Comparison of ENCODE assay signal across 11 mouse cellular contexts in the genomic region with DNA sequence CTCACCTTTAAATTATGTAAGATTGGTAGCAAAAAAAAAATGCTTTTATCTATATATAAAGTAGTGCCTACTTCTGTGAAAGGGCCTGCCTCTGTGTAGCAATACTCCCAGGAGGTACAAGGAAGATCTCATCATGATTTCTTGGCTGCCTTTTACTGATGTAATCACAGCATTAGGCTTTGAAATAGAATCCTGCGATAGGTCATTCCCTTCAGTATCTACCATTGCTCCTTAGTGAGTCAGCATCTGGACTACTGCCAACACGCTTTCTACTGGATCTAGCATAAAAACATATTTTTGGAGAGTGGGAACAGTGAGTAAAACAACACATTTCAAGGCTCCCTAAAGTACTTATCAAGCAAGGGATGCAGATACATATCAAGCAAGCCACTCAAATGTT. TPM values are rescaled to one million over a fixed set of nuclear protein-coding genes. Genes with fewer than 3 reads are reported as not detected.
DNase-seq lines count a peak whose midpoint lies in the region; ATAC-seq lines count a peak whose summit lies in the region.
"Had no signal": no experiment of that assay in that cellular context is flagged by ENCODE, and none has a peak within 500 bp of the region (broad histone marks: within the 10 kb centered on the region; RNA-seq: fewer than 3 reads in every experiment).

No protein-coding gene starts in this region.

- H3K9me3 ChIP-seq in kidney, embryonic 15.5 days (replicated peaks) = no peaks in the 10 kb centered on the region
- no peaks in the 10 kb centered on the region for H3K9me3 ChIP-seq in hindbrain, embryonic 11.5 days (ENCODE audit: control insufficient read depth, low read length)
- H3K9me3 ChIP-seq: heart, embryonic 13.5 days; midbrain, embryonic 12.5 days had no signal

- no peak overlapping the region for H3K4me3 ChIP-seq in kidney, embryonic 15.5 days (replicated peaks)
- no peak overlapping the region for H3K4me3 ChIP-seq in hindbrain, embryonic 11.5 days (ENCODE audit: low read depth, low read length)
- H3K4me3 ChIP-seq: heart, embryonic 13.5 days; midbrain, embryonic 12.5 days had no signal

- H3K4me2 ChIP-seq in kidney, embryonic 15.5 days = no peak overlapping the region
- no peak overlapping the region for H3K4me2 ChIP-seq in hindbrain, embryonic 11.5 days (replicated peaks; ENCODE audit: low read depth, low read length)
- H3K4me2 ChIP-seq: heart, embryonic 13.5 days; midbrain, embryonic 12.5 days had no signal

- no peaks in the 10 kb centered on the region for H3K27me3 ChIP-seq in kidney, embryonic 15.5 days
- H3K27me3 ChIP-seq in hindbrain, embryonic 11.5 days (ENCODE audit: control insufficient read depth, insufficient read depth, low read length) = no peaks in the 10 kb centered on the region
- H3K27me3 ChIP-seq: heart, embryonic 13.5 days; midbrain, embryonic 12.5 days had no signal

- no peak overlapping the region for H3K9ac ChIP-seq in kidney, embryonic 15.5 days
- no peak overlapping the region for H3K9ac ChIP-seq in hindbrain, embryonic 11.5 days (ENCODE audit: low read depth, low read length)
- H3K9ac ChIP-seq: heart, embryonic 13.5 days; midbrain, embryonic 12.5 days had no signal

- WGBS in kidney, embryonic 15.5 days = 65% methylated on average over 2 of the region's 2 CpGs
- 88% methylated on average over 2 of the region's 2 CpGs for WGBS in hindbrain, embryonic 11.5 days

- peak; percentile 15 for DNase-seq in kidney, adult 11 months
- DNase-seq in Muller cell, postnatal 12 days (ENCODE audit: inconsistent ontology term) = peak; percentile 74
- DNase-seq in cerebellum, adult 9-11 months = peak; percentile 27
- peak; percentile 44 for DNase-seq in kidney, adult 9 months
- no peak for DNase-seq in hindbrain, embryonic 11.5 days (ENCODE audit: low spot score)
- no peak for DNase-seq in layer of hippocampus, postnatal 14 days (ENCODE audit: low spot score in 2 of 2)

- no peak for ATAC-seq in kidney, embryonic 15.5 days (replicated peaks; ENCODE audit: low FRiP score)
- ATAC-seq in megakaryocyte-erythroid progenitor cell, adult 5-6 weeks (replicated peaks; ENCODE audit: low FRiP score, low TSS enrichment, poor library complexity, severe bottlenecking) = peak; percentile 34
- no peak for ATAC-seq in hindbrain, embryonic 11.5 days (ENCODE audit: low FRiP score)

- no peak overlapping the region for H3K27ac ChIP-seq in kidney, embryonic 15.5 days
- H3K27ac ChIP-seq in hindbrain, embryonic 11.5 days (ENCODE audit: low read depth, low read length) = no peak overlapping the region
- H3K27ac ChIP-seq: heart, embryonic 13.5 days; midbrain, embryonic 12.5 days had no signal

- H3K4me1 ChIP-seq in kidney, embryonic 15.5 days = peaks cover 14% of the 10 kb centered on the region; the same call in 1 of the 2 replicates
- H3K4me1 ChIP-seq in hindbrain, embryonic 11.5 days (replicated peaks; ENCODE audit: control insufficient read depth, insufficient read depth, low read length) = no peaks in the 10 kb centered on the region

- no peaks in the 10 kb centered on the region for H3K36me3 ChIP-seq in kidney, embryonic 15.5 days
- H3K36me3 ChIP-seq in hindbrain, embryonic 11.5 days (ENCODE audit: control insufficient read depth, insufficient read depth, low read length) = no peaks in the 10 kb centered on the region
- H3K36me3 ChIP-seq: heart, embryonic 13.5 days; midbrain, embryonic 12.5 days had no signal

RNA-seq across cellular contexts. Expression of a gene that starts 16.0 kb away (rescaled TPM):
- polyA plus RNA-seq in kidney, embryonic 15.5 days (2015; fragmentation: Nextera tagmentation; extraction: Ambion mirVana) = 24.4 and 25.6 TPM in 2 replicates
- 34.7 and 43.1 TPM in 2 replicates for total RNA-seq in megakaryocyte-erythroid progenitor cell, adult 5-6 weeks (2014; fragmentation: Nextera tagmentation)
- 29.1 and 41.1 TPM in 2 replicates for total RNA-seq in megakaryocyte-erythroid progenitor cell, adult 5-6 weeks (2017)
- 29.2 and 33.1 TPM in 2 replicates for polyA plus RNA-seq in hindbrain, embryonic 11.5 days (2014; fragmentation: Nextera tagmentation; extraction: Ambion mirVana)
- total RNA-seq in layer of hippocampus, postnatal 14 days (2021) = 10 to 100 TPM; 63.4 to 64.9 TPM

RNA-seq across cellular contexts. Expression of a gene that starts 41.2 kb away (rescaled TPM):
- not detected in 2 replicates for polyA plus RNA-seq in kidney, embryonic 15.5 days (2015; fragmentation: Nextera tagmentation; extraction: Ambion mirVana)
- total RNA-seq in megakaryocyte-erythroid progenitor cell, adult 5-6 weeks (2014; fragmentation: Nextera tagmentation) = not detected in 2 replicates
- total RNA-seq in megakaryocyte-erythroid progenitor cell, adult 5-6 weeks (2017) = not detected in 2 replicates
- polyA plus RNA-seq in hindbrain, embryonic 11.5 days (2014; fragmentation: Nextera tagmentation; extraction: Ambion mirVana) = not detected in 2 replicates
- total RNA-seq in layer of hippocampus, postnatal 14 days (2021) = not detected
- polyA plus RNA-seq: heart, embryonic 13.5 days; midbrain, embryonic 12.5 days; testis, adult 2 months had no signal

RNA-seq across cellular contexts. Expression of a gene that starts 58.9 kb away (rescaled TPM):
- 34.5 and 36.5 TPM in 2 replicates for polyA plus RNA-seq in kidney, embryonic 15.5 days (2015; fragmentation: Nextera tagmentation; extraction: Ambion mirVana)
- 29.8 and 44.7 TPM in 2 replicates for total RNA-seq in megakaryocyte-erythroid progenitor cell, adult 5-6 weeks (2014; fragmentation: Nextera tagmentation)
- total RNA-seq in megakaryocyte-erythroid progenitor cell, adult 5-6 weeks (2017) = 20.7 and 22.6 TPM in 2 replicates
- polyA plus RNA-seq in hindbrain, embryonic 11.5 days (2014; fragmentation: Nextera tagmentation; extraction: Ambion mirVana) = 31.5 and 33.2 TPM in 2 replicates
- 10 to 100 TPM; 24.1 to 24.4 TPM for total RNA-seq in layer of hippocampus, postnatal 14 days (2021)

Comparison
In these comparisons a context has a peak if more than half of its experiments do, and no peak if none do; other contexts are left out.
1. DNase-seq: peak in kidney, adult 11 months (single experiment), Muller cell, postnatal 12 days (single experiment), cerebellum, adult 9-11 months (single experiment) and kidney, adult 9 months (single experiment); none in hindbrain, embryonic 11.5 days (single experiment) and layer of hippocampus, postnatal 14 days (0 of 2).